Mouse (Mus musculus) G1E (cell line): ENCODE results near the gene Prkg2.

Experiments
- CTCF ChIP-seq: IDR thresholded peaks from 2 replicates; pipeline ENCODE4 v1.5.1; 2012; ENCODE audit warnings: low read depth, low read length, inconsistent platforms, mixed read lengths
- GATA1 ChIP-seq: IDR thresholded peaks from 2 replicates; pipeline ENCODE4 v1.6.1; 2012; ENCODE audit warnings: borderline replicate concordance, low read length, inconsistent platforms, mixed read lengths
- POLR2AphosphoS5 ChIP-seq: IDR thresholded peaks from 2 replicates; pipeline ENCODE4 v1.6.1; 2012; ENCODE audit warnings: low read depth, low read length, inconsistent platforms; ENCODE audit not compliant: insufficient replicate concordance

GRCm38 (mm10) chr5:98882096-98882495 lies 155.1 kb downstream of the Prkg2 start:
- TF ChIP-seq CTCF (no peak), GATA1 (no peak), POLR2AphosphoS5 (no peak)
